Mouse (Mus musculus): ENCODE data around the gene Hivep2. TPM values are rescaled to one million over a fixed set of nuclear protein-coding genes. Genes with fewer than 3 reads are reported as not detected.

Gene Hivep2
- polyA plus RNA-seq, 1 experiment from 2014 or later: 6.0 TPM

DNA sequence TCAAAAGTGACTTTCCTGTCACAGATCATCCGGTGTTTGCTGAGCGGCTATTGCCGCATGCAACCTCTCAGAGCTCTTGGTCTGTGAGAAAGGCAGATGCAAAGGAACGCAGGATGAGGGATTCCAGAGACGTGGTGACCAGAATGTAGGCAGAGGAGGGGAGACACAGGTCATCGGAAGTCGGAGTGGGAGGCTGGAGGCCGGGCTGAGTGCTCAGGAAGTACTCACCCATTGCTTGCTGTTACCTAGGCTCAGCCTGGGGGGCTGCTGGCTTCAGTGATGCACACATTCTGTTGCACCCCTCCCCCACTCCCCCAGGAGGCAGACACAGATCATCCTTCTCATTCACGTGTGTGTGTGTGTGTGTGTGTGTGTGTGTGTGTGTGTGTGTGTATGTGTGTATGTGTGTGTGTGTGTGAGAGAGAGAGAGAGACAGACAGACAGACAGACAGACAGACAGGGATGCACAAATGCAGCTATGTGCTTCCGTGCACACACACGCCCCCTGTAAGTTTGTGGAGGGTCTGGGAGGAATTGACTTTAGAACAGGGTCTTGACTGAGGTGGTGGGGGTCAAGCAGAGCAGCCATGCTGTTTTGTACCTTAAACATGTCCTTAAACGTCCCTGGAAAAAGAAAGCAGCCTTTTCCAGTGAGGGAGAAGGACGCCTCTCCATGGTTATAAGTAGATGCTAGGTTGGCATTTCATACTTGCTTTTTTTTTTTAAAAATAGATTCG lies 78.3 kb downstream of the Hivep2 start:
- H3K9me3 ChIP-seq: no peaks in the 10 kb centered on the region
- WGBS: 48% methylated on average over 13 of the region's 14 CpGs
- no peaks in the 10 kb centered on the region for H3K36me3 ChIP-seq
- no peak for ATAC-seq (ENCODE audit: borderline replicate concordance, extremely low read depth, low FRiP score, low TSS enrichment)
- no peak overlapping the region for H3K9ac ChIP-seq
- no peaks in the 10 kb centered on the region for H3K27me3 ChIP-seq
- no peak overlapping the region for H3K27ac ChIP-seq
- no peak overlapping the region for H3K4me2 ChIP-seq
- no peak overlapping the region for H3K4me3 ChIP-seq
- H3K4me1 ChIP-seq: peaks cover 18% of the 10 kb centered on the region

DNA sequence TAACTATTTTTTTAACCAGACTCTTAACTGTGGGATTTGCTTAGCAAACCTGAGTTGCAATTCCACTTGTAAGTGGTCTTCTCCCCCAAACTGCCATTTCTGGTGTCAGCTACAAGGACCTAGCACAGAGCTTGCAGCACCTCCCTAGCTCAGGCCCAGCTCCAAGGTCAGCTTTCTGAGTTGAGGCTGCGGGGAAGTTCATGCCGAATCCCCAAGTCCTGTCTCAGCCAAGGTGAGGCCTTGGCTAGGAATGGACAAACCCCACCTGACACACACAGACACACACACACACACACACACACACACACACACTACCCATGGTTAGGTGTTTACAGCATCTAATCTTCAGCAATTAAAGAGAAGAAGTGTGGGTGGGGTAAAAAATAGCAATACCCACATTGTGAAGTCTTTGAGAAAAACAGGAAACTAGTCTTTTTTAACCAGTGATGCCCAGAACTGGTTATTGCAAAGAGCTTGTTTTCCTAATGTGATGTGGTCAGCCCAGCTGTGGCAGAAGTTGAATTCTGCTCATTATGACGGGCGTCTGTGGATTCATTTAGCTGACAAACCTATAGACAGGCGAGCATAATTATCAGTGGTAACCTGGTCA lies 79.0 kb downstream of the Hivep2 start:
- no peaks in the 10 kb centered on the region for H3K27me3 ChIP-seq
- no peak for ATAC-seq (ENCODE audit: borderline replicate concordance, extremely low read depth, low FRiP score, low TSS enrichment)
- no peak overlapping the region for H3K4me3 ChIP-seq
- H3K4me2 ChIP-seq: no peak overlapping the region
- 83% methylated on average over 5 of the region's 5 CpGs for WGBS
- H3K4me1 ChIP-seq: peaks cover 18% of the 10 kb centered on the region
- no peak overlapping the region for H3K27ac ChIP-seq
- H3K9ac ChIP-seq: no peak overlapping the region
- no peaks in the 10 kb centered on the region for H3K9me3 ChIP-seq
- no peaks in the 10 kb centered on the region for H3K36me3 ChIP-seq

DNA sequence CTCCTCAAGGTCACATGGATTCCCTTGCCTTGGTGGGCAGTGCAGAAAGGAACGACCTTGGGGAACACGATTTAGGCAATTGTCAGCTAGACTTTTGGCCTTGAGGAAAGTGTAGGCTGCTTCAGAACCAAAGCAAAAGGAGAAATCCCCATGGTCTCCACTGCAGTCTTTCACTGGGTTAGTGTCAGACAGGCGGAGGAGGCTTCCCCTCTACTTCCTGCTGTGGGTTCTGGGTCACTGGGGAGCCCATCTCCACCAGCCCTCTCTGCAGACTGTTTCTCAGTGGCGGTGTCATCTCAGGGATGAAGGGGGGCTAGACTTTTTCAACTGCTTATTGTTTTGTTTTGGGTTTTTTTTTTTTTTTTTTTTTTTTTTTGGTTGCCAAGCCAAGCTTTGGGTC lies 79.9 kb downstream of the Hivep2 start:
- Histone ChIP-seq H3K4me1 (peaks cover 18% of the 10 kb centered on the region), H3K27ac (no peak overlapping the region), H3K27me3 (no peaks in the 10 kb centered on the region), H3K4me2 (no peak overlapping the region), H3K36me3 (no peaks in the 10 kb centered on the region), H3K9me3 (no peaks in the 10 kb centered on the region), H3K4me3 (no peak overlapping the region), H3K9ac (no peak overlapping the region)
- ATAC-seq (ENCODE audit: borderline replicate concordance, extremely low read depth, low FRiP score, low TSS enrichment): no peak
- WGBS: 52% methylated on average over 4 of the region's 4 CpGs

DNA sequence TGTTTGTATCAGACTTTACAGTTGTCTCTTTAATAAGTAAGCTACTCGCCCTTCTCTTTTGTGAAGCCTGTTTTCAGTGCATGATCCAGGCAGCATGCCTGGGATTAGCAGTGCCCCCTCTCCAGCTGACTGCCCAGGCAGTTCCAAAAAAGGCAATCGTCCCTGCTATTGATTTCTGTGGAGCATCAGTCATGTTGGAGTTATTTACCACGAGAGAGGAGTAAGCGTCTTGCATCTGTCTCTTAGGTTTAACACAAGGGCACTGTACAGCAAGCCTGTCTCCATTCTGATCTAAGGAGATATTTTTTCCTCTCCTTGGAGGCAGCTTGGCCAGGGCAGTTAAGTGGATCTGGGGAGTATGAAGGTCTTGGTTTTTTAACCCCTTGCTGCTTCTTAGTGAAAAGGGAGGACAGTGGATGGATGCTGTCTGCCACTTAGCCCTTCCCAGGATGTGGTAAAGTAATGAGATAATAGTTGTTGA lies 80.3 kb downstream of the Hivep2 start:
- Histone ChIP-seq H3K27ac (no peak overlapping the region), H3K4me3 (no peak overlapping the region), H3K27me3 (no peaks in the 10 kb centered on the region), H3K36me3 (no peaks in the 10 kb centered on the region), H3K9ac (no peak overlapping the region), H3K4me2 (no peak overlapping the region), H3K9me3 (no peaks in the 10 kb centered on the region), H3K4me1 (peaks cover 18% of the 10 kb centered on the region)
- 43% methylated on average over 4 of the region's 4 CpGs for WGBS
- no peak for ATAC-seq (ENCODE audit: borderline replicate concordance, extremely low read depth, low FRiP score, low TSS enrichment)

DNA sequence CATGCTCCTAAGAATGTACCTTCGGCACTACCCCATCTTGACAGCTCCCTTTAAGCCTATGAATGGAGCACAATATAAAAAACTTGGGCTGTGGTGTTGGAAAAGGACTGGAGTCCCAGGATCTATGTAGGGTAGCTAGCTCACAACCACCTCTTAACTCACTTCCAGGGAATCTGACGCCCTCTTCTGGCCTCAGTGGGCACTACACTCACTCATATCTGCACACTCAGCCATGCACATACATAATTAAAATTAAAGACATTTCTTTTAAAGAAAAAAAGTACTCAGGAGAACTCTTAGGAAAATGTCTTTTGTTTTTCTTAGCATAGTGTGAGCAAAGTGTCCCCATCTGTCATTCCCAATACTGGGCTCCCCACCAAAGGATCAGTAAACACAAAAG lies 81.1 kb downstream of the Hivep2 start:
- no peak for ATAC-seq (ENCODE audit: borderline replicate concordance, extremely low read depth, low FRiP score, low TSS enrichment)
- no peak overlapping the region for H3K4me2 ChIP-seq
- no peaks in the 10 kb centered on the region for H3K9me3 ChIP-seq
- H3K4me3 ChIP-seq: no peak overlapping the region
- H3K4me1 ChIP-seq: peaks cover 18% of the 10 kb centered on the region
- no peak overlapping the region for H3K9ac ChIP-seq
- no peaks in the 10 kb centered on the region for H3K27me3 ChIP-seq
- WGBS: 64% methylated on average over 2 of the region's 2 CpGs
- H3K36me3 ChIP-seq: no peaks in the 10 kb centered on the region
- H3K27ac ChIP-seq: no peak overlapping the region

DNA sequence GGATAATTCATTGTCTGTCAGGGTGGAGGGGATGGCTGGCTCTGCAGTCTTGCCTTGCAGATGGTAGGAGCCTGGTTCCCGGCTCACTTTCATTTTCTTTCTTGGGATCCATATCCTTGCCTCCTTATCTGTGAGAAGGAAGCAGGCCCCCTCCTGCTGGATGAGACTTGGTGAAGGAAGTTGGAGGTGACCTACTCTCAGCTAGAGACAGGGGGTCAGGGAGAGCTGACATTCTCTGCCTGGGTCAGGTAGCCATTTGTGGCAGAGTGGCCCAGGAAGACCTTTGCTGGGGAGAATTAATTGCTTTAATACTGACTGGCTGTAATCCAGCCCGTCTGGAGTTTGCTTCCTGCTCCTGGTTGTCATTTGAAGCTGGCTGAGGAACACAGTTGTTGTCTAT lies 81.8 kb downstream of the Hivep2 start:
- H3K9ac ChIP-seq: no peak overlapping the region
- WGBS: 37% methylated on average over 2 of the region's 2 CpGs

DNA sequence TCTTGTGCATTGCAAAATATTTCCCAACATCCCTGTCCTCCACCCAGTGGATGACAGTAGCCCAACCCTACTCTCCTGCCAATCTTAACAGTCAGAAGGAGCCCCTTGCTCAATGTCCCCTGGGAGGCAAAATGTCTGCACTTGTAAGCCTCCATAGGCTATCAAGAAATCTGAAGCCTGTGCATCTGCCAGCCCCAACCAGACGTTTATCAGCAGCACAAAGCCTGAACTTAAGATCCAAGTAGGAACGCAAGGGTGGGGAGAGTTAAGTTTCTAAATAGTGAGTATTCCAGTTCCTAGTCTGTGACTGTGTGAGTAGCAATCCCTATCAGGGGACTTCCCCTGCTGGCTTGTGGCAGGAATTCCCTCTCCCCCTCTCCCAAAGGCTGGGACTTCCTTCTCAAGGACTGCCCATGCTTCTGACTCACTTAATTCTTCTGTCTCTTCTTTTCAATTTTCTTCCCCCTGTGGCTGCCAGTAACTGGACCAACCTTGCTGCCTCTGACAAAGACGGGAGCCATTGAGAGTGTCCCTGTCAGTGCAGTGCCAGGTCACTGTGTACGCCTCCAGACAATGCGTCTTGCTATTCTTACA lies 82.5 kb downstream of the Hivep2 start:
- Histone ChIP-seq H3K4me2 (no peak overlapping the region), H3K9ac (no peak overlapping the region), H3K9me3 (no peaks in the 10 kb centered on the region), H3K4me3 (no peak overlapping the region), H3K4me1 (peaks cover 18% of the 10 kb centered on the region), H3K27ac (no peak overlapping the region), H3K36me3 (no peaks in the 10 kb centered on the region), H3K27me3 (no peaks in the 10 kb centered on the region)
- no peak for ATAC-seq (ENCODE audit: borderline replicate concordance, extremely low read depth, low FRiP score, low TSS enrichment)
- WGBS: 42% methylated on average over 5 of the region's 5 CpGs

More for the DNA sequence above, 81.8 kb downstream of the Hivep2 start:
- H3K4me2 ChIP-seq: no peak overlapping the region
- no peaks in the 10 kb centered on the region for H3K36me3 ChIP-seq
- H3K4me3 ChIP-seq: no peak overlapping the region
- no peaks in the 10 kb centered on the region for H3K27me3 ChIP-seq
- no peak for ATAC-seq (ENCODE audit: borderline replicate concordance, extremely low read depth, low FRiP score, low TSS enrichment)
- no peak overlapping the region for H3K27ac ChIP-seq
- H3K9me3 ChIP-seq: no peaks in the 10 kb centered on the region
- H3K4me1 ChIP-seq: peaks cover 18% of the 10 kb centered on the region

DNA sequence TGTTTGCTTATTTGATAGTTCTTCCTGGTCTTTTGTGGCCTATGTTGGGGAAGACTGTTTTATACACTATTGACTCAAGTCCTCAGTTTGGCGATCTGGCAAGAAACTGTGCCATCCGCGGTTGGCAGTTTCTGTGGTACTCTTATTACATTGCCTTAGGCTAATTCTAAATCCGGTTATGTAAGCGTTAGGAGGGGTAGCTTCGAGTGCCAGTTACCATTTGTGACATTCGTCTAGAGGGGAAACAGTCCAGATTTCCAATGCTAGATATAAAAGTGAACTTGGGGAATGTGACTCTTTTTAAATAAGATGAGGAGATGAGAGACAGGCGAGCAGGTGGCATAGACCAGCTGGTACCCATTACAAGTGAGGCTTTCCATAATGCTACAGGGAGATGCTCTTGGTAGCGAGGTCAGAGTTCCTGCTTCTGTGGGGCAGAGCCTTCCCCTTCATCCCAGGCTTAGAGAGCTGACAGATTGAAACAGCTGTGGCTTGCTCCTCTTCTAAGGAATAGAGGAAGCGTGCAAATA lies 83.1 kb downstream of the Hivep2 start:
- no peak overlapping the region for H3K4me3 ChIP-seq
- H3K9me3 ChIP-seq: no peaks in the 10 kb centered on the region
- no peaks in the 10 kb centered on the region for H3K27me3 ChIP-seq
- H3K4me2 ChIP-seq: no peak overlapping the region
- ATAC-seq (ENCODE audit: borderline replicate concordance, extremely low read depth, low FRiP score, low TSS enrichment): no peak
- H3K27ac ChIP-seq: no peak overlapping the region
- WGBS: 75% methylated on average over 10 of the region's 10 CpGs
- H3K4me1 ChIP-seq: peaks cover 16% of the 10 kb centered on the region
- H3K36me3 ChIP-seq: no peaks in the 10 kb centered on the region
- no peak overlapping the region for H3K9ac ChIP-seq

DNA sequence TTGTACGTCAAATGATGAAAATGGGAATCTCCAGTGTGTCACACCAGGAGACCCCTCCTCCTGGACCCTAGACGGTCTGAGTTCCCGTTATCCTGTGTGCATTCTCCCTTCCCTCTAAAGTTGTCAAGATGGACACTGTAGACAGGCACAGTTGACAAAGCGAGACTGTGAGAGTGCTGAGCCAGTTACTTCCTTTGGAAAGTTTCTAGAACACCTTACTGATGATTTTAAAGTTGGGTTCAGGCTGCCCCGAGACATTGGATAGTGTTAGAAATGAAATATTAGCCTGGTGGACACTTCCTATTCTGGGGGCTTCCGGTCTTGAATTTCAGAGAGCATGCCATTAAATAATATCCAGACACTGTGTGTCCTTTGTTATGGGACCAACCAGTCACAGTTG lies 83.8 kb downstream of the Hivep2 start:
- H3K27me3 ChIP-seq: no peaks in the 10 kb centered on the region
- H3K36me3 ChIP-seq: no peaks in the 10 kb centered on the region
- H3K4me3 ChIP-seq: no peak overlapping the region
- H3K9ac ChIP-seq: no peak overlapping the region
- WGBS: 80% methylated on average over 6 of the region's 6 CpGs
- H3K27ac ChIP-seq: no peak overlapping the region
- ATAC-seq (ENCODE audit: borderline replicate concordance, extremely low read depth, low FRiP score, low TSS enrichment): no peak
- no peak overlapping the region for H3K4me2 ChIP-seq
- H3K9me3 ChIP-seq: no peaks in the 10 kb centered on the region
- H3K4me1 ChIP-seq: peaks cover 15% of the 10 kb centered on the region

DNA sequence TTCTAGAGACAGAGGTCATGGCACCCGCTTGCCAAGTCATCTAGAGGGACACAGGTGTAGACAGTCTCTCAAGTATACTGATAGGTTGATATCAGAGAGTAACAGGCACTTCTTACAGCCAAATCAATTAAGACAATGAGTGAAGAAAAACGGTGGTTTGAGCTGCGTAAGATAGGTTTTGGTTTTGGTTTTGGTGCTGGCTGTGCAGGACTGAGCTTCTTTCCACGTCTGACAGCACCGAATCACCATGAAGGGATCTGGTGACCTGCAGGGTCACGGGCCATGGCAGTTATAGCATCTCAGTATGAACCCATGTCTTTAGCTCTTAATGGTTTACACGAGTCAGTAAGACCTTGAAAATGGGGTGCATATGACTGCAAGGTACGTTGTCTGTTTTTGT lies 84.7 kb downstream of the Hivep2 start:
- Histone ChIP-seq H3K9me3 (no peaks in the 10 kb centered on the region), H3K36me3 (no peaks in the 10 kb centered on the region), H3K27me3 (no peaks in the 10 kb centered on the region), H3K4me1 (peaks cover 19% of the 10 kb centered on the region), H3K4me3 (no peak overlapping the region), H3K4me2 (no peak overlapping the region), H3K9ac (no peak overlapping the region), H3K27ac (no peak overlapping the region)
- 87% methylated on average over 8 of the region's 8 CpGs for WGBS
- ATAC-seq (ENCODE audit: borderline replicate concordance, extremely low read depth, low FRiP score, low TSS enrichment): no peak

DNA sequence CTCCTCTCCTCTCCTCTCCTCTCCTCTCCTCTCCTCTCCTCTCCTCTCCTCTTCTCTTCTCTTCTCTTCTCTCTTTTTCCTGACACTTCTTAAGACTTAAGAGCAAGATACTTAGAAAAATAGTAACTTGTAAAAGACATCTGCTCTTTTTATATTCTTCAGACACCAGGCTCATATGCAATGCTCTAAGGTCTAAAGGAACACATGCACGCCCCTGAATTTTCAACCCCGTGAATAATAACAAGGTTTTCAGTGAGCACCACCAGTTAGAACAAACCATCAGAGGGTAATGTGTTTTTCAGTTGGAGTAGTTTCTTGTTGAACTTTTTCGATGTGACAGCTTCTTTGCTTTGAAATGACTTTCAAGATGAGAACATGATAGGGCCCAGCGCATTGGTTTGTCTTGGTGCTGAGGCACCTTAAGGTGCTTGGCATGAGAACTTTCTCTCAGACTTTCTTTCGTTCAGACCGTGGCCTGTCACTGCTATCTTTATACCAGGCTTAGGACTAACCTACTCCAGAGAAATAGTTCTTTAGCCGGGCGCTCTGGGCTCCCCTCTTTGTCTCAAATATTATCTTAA lies 86.3 kb downstream of the Hivep2 start:
- peaks cover 36% of the 10 kb centered on the region for H3K4me1 ChIP-seq
- no peak overlapping the region for H3K4me2 ChIP-seq
- no peak overlapping the region for H3K4me3 ChIP-seq
- no peak overlapping the region for H3K9ac ChIP-seq
- WGBS: 90% methylated on average over 8 of the region's 8 CpGs
- no peaks in the 10 kb centered on the region for H3K9me3 ChIP-seq
- no peak overlapping the region for H3K27ac ChIP-seq
- ATAC-seq (ENCODE audit: borderline replicate concordance, extremely low read depth, low FRiP score, low TSS enrichment): no peak
- no peaks in the 10 kb centered on the region for H3K36me3 ChIP-seq
- no peaks in the 10 kb centered on the region for H3K27me3 ChIP-seq

DNA sequence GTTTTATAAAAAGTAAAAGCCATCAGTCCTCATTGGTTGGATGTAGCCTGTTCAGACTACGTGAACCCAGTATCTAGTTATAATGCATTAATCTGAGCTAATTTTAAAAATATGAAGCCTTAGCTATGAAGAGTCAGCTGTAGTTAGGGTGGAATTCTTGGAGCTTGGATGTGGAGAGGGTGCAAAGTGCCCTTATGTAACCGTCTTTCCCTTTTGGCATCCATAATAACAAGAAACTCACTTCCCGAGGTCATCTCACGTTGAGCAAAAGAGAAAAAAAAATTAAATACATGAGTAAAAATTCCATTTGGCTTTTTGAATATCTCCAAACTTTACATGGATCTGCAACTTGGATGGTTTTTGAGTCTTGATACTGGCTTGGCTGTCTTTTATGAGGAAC lies 89.0 kb downstream of the Hivep2 start:
- WGBS: 75% methylated on average over 4 of the region's 4 CpGs
- H3K9ac ChIP-seq: no peak overlapping the region
- no peak overlapping the region for H3K4me2 ChIP-seq
- no peak overlapping the region; the same call in 1 of the 2 replicates for H3K27ac ChIP-seq
- H3K4me3 ChIP-seq: no peak overlapping the region
- H3K9me3 ChIP-seq: no peaks in the 10 kb centered on the region
- no peaks in the 10 kb centered on the region for H3K36me3 ChIP-seq
- peaks cover 25% of the 10 kb centered on the region for H3K4me1 ChIP-seq
- no peak for ATAC-seq (ENCODE audit: borderline replicate concordance, extremely low read depth, low FRiP score, low TSS enrichment)
- H3K27me3 ChIP-seq: no peaks in the 10 kb centered on the region

Data from lung, embryonic 15.5 days (tissue).